Mouse (Mus musculus) erythroblast, adult 5-6 weeks (primary cell): ENCODE results near the gene Itgax. TPM values are rescaled to one million over a fixed set of nuclear protein-coding genes. Genes with fewer than 3 reads are reported as not detected.
"Not testable (repeated sequence)": the region's sequence is repeated elsewhere in the genome, so short reads cannot be mapped to it uniquely, and the experiment has no call there.

Experiments used
- ATAC-seq: replicated peaks from 2 replicates; pipeline ENCODE4 v1.8.0; 2016; ENCODE audit warnings: moderate number of reproducible peaks, mild to moderate bottlenecking, moderate TSS enrichment, inconsistent platforms; ENCODE audit not compliant: poor library complexity, low FRiP score, severe bottlenecking
- total RNA-seq, 2 experiments: library from RNA; stranded (forward) in 1 of 2; stranded (reverse) in 1 of 2; fragments of 150-400 nt in 1 of 2; fragments of 200-764, 138-1000 nt in 1 of 2; gene quantifications; 2 replicates each; pipeline versions ENCODE4 v1.2.3 to v1.2.4; 2015 to 2017; ENCODE audit warnings: low replicate concordance in 2 of 2

Itgax gene
- total RNA-seq, 2 experiments from 2014 or later = 0.38 to 1.4 TPM

- ATAC-seq = no peak
Observed at GRCm38 (mm10) chr7:128154924-128155323, 25.6 kb downstream of the Itgax start.

DNA sequence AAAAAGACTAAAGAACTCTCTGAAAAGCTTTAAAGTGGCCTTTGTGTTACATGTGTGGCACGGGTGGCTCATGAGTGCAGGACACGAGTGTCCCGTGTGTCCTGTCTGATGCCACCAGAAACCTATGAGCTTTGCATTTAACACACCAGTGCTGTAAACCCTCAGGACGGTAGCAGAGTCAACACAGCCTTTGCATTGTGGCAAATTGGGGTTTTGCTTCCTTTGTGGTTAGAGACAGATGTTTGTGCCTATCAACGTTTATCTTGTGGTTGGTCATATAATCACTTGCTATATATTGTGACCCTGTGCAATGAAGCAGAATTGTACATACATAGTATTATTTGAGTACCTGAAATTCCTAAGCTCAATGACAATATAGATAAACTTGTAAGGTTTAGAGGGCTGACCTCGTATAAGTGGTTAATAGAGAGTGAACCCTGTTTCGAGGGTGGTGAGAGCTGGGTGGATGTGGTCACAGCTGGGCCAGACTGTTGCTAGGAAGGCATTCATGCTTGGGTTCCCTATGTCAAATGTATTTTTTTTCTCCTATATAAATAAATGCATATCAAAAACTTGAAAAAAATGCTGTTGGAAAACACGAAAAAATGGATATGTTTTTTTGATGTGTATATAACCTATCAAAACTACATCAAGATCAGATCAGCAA lies 29.5 kb downstream of the Itgax start:
- not testable (repeated sequence) for ATAC-seq

DNA sequence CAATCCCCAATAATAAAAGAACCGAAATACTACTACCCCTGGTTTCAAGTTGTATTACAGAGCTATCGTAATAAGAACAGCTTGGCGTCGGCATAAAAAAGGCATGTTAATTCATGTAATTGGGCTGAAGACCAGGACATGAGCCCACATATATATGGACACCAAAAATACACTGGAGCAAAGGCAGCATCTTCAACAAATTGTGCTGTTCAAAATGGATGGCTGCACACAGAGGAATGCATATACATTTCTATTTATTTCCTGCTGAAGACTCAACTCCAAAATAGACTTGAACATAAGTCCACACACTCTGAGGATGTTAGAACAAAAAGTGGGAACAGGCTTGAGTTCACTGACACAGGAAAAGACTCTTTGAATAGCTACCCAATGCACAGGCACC lies 34.7 kb downstream of the Itgax start:
- ATAC-seq = no peak

DNA sequence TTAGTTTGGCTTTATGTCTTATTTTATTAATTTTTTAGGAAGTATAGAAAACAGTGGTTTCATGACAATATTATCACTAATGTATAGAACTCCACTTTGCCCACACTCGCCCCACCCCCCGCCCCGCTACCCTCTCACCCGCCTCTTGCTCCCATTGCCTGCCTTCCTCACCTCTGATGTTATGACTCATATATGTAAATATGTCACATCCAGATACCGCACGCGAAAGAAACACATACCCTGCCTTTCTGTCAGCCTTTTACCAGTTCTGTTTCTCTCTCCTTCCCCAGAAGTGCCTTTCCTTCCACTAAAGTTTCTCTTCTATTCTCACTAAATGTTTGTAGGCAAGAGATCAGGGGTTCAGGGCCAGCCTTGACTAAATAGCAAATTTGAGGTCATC lies 37.0 kb downstream of the Itgax start:
- no peak for ATAC-seq

DNA sequence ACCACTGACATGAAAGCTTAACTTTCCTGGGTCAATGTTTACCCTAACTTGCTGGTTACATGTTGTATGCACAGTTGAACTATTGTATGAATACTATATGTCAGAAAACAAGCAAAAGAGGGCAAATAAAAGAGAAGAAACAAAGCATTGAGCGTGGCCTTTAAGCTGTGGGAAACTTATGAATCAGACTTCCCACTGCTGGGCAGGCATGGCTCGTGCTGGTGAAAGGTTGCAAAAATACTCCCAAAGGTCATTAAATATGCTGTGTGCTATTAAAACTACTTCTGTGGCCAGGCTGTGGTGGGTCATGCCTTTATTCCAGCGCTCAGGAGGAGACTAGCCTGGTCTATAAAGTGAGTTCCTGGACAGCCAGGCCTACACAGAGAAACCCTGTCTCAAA lies 40.6 kb downstream of the Itgax start:
- no peak for ATAC-seq

DNA sequence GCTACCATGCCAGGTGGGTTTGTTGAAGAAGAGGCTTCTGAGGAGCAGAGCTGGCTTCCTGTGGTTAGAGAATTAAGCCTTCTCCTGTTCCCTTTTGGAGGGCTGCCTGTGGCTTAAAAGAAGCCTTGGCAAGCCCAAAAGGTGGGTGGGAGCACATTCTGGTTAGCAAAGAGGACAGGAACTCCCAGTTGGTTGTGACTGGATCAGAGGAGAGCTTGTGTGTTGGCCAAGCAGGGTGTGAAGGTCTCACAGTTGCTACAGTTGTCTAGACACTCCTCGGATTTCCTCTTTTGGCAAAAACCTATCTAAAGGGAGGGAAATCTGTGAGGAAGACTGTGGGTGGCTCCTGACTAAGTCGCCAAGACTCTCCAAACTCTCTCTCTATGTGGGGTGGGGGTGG lies 49.0 kb downstream of the Itgax start:
- no peak for ATAC-seq

DNA sequence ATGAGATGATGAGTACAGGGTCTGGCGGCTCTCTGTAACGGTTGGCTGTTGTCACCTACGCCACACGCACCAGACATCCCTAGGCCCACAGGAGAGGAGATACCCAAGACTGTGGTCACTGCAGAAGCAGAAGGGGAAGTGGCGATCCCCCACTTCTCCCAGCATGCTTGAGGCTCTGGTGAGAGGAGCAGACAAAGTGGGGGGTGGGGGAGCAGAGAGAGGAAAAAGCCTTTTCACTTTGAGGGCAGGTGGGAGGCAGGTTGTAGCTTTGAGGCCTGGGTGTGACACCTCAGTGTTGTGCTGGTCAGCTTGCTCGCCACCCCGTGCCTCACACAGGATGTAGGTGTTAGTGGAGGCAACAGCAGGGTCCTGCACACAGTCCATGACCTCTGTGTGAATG lies 50.8 kb downstream of the Itgax start:
- ATAC-seq = no peak

DNA sequence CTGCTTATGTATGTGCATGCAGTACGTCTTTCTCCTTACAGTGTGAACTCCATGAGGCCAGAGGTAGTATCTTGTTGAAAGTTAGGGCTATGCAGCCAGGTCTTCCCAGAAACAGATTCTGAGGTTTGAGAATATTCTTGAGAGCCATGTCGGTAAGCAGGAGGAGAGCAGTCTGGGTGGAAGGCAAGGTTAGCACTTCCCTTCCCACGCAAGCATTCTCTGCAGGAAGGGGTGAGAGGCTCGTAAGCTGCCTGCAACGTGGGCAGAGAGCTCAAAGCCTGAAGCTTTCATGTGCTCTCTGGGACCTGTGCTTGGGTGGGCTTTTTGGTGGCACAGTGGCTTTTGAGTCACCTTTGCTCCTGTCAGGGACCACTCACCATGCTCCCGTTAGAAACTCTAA lies 51.2 kb downstream of the Itgax start:
- no peak for ATAC-seq

DNA sequence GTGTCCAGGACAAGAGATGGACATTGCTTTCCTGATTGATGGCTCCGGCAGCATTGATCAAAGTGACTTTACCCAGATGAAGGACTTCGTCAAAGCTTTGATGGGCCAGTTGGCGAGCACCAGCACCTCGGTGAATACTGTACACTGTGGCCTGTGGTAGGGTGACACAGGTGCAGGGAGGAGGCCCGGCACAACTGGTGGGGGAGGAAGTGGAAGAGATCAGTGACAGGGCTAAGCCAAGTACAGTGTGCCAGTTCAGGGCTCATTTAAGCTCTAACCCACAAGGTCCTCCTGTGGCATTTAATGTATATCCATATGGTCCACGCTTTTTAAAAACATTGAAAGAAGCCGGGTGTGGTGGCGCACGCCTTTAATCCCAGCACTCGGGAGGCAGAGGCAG lies 52.3 kb downstream of the Itgax start:
- no peak for ATAC-seq

Other genes with a start within 250 kb of the Itgax start
- not detected in 2 replicates for gene Prss53, start 238.6 kb upstream of the Itgax start, total RNA-seq (2015; ENCODE audit: low replicate concordance)
- gene Prss53, start 238.6 kb upstream of the Itgax start, total RNA-seq (2017; ENCODE audit: low replicate concordance) = not detected in 2 replicates
- not detected in 2 replicates for gene Gm21974, start 234.1 kb upstream of the Itgax start, total RNA-seq (2015; ENCODE audit: low replicate concordance)
- not detected in 2 replicates for gene Gm21974, start 234.1 kb upstream of the Itgax start, total RNA-seq (2017; ENCODE audit: low replicate concordance)
- 9.8 and 25.7 TPM in 2 replicates for gene Vkorc1, start 233.9 kb upstream of the Itgax start, total RNA-seq (2015; ENCODE audit: low replicate concordance)
- gene Vkorc1, start 233.9 kb upstream of the Itgax start, total RNA-seq (2017; ENCODE audit: low replicate concordance) = 0.94 and 2.5 TPM in 2 replicates
- gene Bckdk, start 225.5 kb upstream of the Itgax start, total RNA-seq (2015; ENCODE audit: low replicate concordance) = 25.1 and 43.8 TPM in 2 replicates
- gene Bckdk, start 225.5 kb upstream of the Itgax start, total RNA-seq (2017; ENCODE audit: low replicate concordance) = 12.5 and 12.9 TPM in 2 replicates
- gene Kat8, start 217.0 kb upstream of the Itgax start, total RNA-seq (2015; ENCODE audit: low replicate concordance) = 3.5 and 4.4 TPM in 2 replicates
- gene Kat8, start 217.0 kb upstream of the Itgax start, total RNA-seq (2017; ENCODE audit: low replicate concordance) = 9.5 and 16.4 TPM in 2 replicates
- gene Prss8, start 199.4 kb upstream of the Itgax start, total RNA-seq (2015; ENCODE audit: low replicate concordance) = not detected in 2 replicates
- gene Prss8, start 199.4 kb upstream of the Itgax start, total RNA-seq (2017; ENCODE audit: low replicate concordance) = not detected in 2 replicates
- gene Prss36, start 182.8 kb upstream of the Itgax start, total RNA-seq (2015; ENCODE audit: low replicate concordance) = not detected in 2 replicates
- gene Prss36, start 182.8 kb upstream of the Itgax start, total RNA-seq (2017; ENCODE audit: low replicate concordance) = not detected in 2 replicates
- gene Fus, start 162.1 kb upstream of the Itgax start, total RNA-seq (2015; ENCODE audit: low replicate concordance) = 59.6 and 159 TPM in 2 replicates
- gene Fus, start 162.1 kb upstream of the Itgax start, total RNA-seq (2017; ENCODE audit: low replicate concordance) = 19.3 and 43.4 TPM in 2 replicates
- 33.6 and 42.6 TPM in 2 replicates for gene Pycard, start 135.7 kb upstream of the Itgax start, total RNA-seq (2015; ENCODE audit: low replicate concordance)
- gene Pycard, start 135.7 kb upstream of the Itgax start, total RNA-seq (2017; ENCODE audit: low replicate concordance) = 3.2 and 3.3 TPM in 2 replicates
- gene Trim72, start 125.6 kb upstream of the Itgax start, total RNA-seq (2015; ENCODE audit: low replicate concordance) = not detected in 2 replicates
- not detected in 2 replicates for gene Trim72, start 125.6 kb upstream of the Itgax start, total RNA-seq (2017; ENCODE audit: low replicate concordance)
- 44.6 and 47.6 TPM in 2 replicates for gene Itgam, start 66.9 kb upstream of the Itgax start, total RNA-seq (2015; ENCODE audit: low replicate concordance)
- gene Itgam, start 66.9 kb upstream of the Itgax start, total RNA-seq (2017; ENCODE audit: low replicate concordance) = 46.6 and 54.4 TPM in 2 replicates
- not detected in 2 replicates for gene Gm49368, start 66.9 kb upstream of the Itgax start, total RNA-seq (2015; ENCODE audit: low replicate concordance)
- gene Gm49368, start 66.9 kb upstream of the Itgax start, total RNA-seq (2017; ENCODE audit: low replicate concordance) = not detected in 2 replicates
- 3.5 and 7.7 TPM in 2 replicates for gene Itgad, start 24.8 kb downstream of the Itgax start, total RNA-seq (2015; ENCODE audit: low replicate concordance)
- 7.4 and 21.2 TPM in 2 replicates for gene Itgad, start 24.8 kb downstream of the Itgax start, total RNA-seq (2017; ENCODE audit: low replicate concordance)
- not detected in 2 replicates for gene Cox6a2, start 76.8 kb downstream of the Itgax start, total RNA-seq (2015; ENCODE audit: low replicate concordance)
- 0.60 and 1.4 TPM in 2 replicates for gene Cox6a2, start 76.8 kb downstream of the Itgax start, total RNA-seq (2017; ENCODE audit: low replicate concordance)
- gene Armc5, start 107.8 kb downstream of the Itgax start, total RNA-seq (2015; ENCODE audit: low replicate concordance) = 1.3 and 2.3 TPM in 2 replicates
- 2.2 and 4.0 TPM in 2 replicates for gene Armc5, start 107.8 kb downstream of the Itgax start, total RNA-seq (2017; ENCODE audit: low replicate concordance)
- 1.7 and 3.3 TPM in 2 replicates for gene 9130023H24Rik, start 108.5 kb downstream of the Itgax start, total RNA-seq (2015; ENCODE audit: low replicate concordance)
- 1.8 and 2.7 TPM in 2 replicates for gene 9130023H24Rik, start 108.5 kb downstream of the Itgax start, total RNA-seq (2017; ENCODE audit: low replicate concordance)
- 0.96 and 2.9 TPM in 2 replicates for gene Tgfb1i1, start 117.3 kb downstream of the Itgax start, total RNA-seq (2015; ENCODE audit: low replicate concordance)
- gene Tgfb1i1, start 117.3 kb downstream of the Itgax start, total RNA-seq (2017; ENCODE audit: low replicate concordance) = 0.84 TPM in 1 of 2 replicates, not detected in the other
- not detected in 2 replicates for gene Slc5a2, start 136.1 kb downstream of the Itgax start, total RNA-seq (2015; ENCODE audit: low replicate concordance)
- gene Slc5a2, start 136.1 kb downstream of the Itgax start, total RNA-seq (2017; ENCODE audit: low replicate concordance) = 0.85 TPM in 1 of 2 replicates, not detected in the other
- 29.2 and 52.5 TPM in 2 replicates for gene BC017158, start 168.6 kb downstream of the Itgax start, total RNA-seq (2015; ENCODE audit: low replicate concordance)
- gene BC017158, start 168.6 kb downstream of the Itgax start, total RNA-seq (2017; ENCODE audit: low replicate concordance) = 41.7 and 56.7 TPM in 2 replicates